Mouse (Mus musculus) brain, embryonic 14.5 days (tissue): ENCODE measurements around the gene Vkorc1. TPM values are rescaled to one million over a fixed set of nuclear protein-coding genes. Genes with fewer than 3 reads are reported as not detected.
"Not testable (repeated sequence)": the region's sequence is repeated elsewhere in the genome, so short reads cannot be mapped to it uniquely, and the experiment has no call there.

ENCODE experiments used
- DNase-seq: peaks from one replicate; pipeline ENCODE4 v3.0.0-alpha.2; 2011; ENCODE audit warnings: low read depth
- CTCF ChIP-seq: fragments of 200-500 bp; IDR thresholded peaks from 2 replicates; pipeline ENCODE4 v1.5.1; 2012; ENCODE audit warnings: inconsistent platforms, mild to moderate bottlenecking, moderate library complexity, borderline replicate concordance; ENCODE audit not compliant: insufficient read depth, insufficient read length; ENCODE audit errors: extremely low read depth
- POLR2A ChIP-seq: fragments of 200-500 bp; IDR thresholded peaks from 2 replicates; pipeline ENCODE4 v1.6.1; 2012; ENCODE audit warnings: mild to moderate bottlenecking, inconsistent platforms, borderline replicate concordance; ENCODE audit not compliant: poor library complexity, insufficient read depth, insufficient read length, severe bottlenecking; ENCODE audit errors: extremely low read depth
- polyA plus RNA-seq: library from polyadenylated mRNA; depleted of rRNA; stranded (reverse); fragments of >200 nt; gene quantifications from 2 replicates; pipeline ENCODE4 v1.2.3, GENCODE M21; 2012

Gene Vkorc1
- polyA plus RNA-seq, 1 experiment: 68.2 TPM

GRCm38 (mm10) chr7:127912190-127912871 is 16.9 kb upstream of the Vkorc1 start, which contains the start of gene Kat8:
Kat8 (plus strand) TSS chr7:127912516.
- peak; percentile 97 for DNase-seq
- TF ChIP-seq CTCF: no peak
- 0 out of 2 replicates have a peak, but pooled peaks have one; percentile 36 for TF ChIP-seq POLR2A

- TF ChIP-seq CTCF (no peak), POLR2A (no peak)
Observed at GRCm38 (mm10) chr7:127908656-127909055, 13.2 kb upstream of the Vkorc1 start.

GRCm38 (mm10) chr7:127907939-127908338 is 12.5 kb upstream of the Vkorc1 start:
- DNase-seq: no peak
- TF ChIP-seq POLR2A (no peak), CTCF (no peak)

More at GRCm38 (mm10) chr7:127908656-127909055, 13.2 kb upstream of the Vkorc1 start:
- DNase-seq: no peak

GRCm38 (mm10) chr7:127903971-127904796 is 8.8 kb upstream of the Vkorc1 start, which contains the start of gene Bckdk:
Bckdk (plus strand) TSS chr7:127904082.
- peak; percentile 12; the same call in 1 of the 2 replicates for TF ChIP-seq CTCF
- peak; percentile 59; the same call in 1 of the 2 replicates for TF ChIP-seq POLR2A
- DNase-seq: peak; percentile 90

GRCm38 (mm10) chr7:127901772-127902171 is 6.4 kb upstream of the Vkorc1 start:
- no peak for DNase-seq

GRCm38 (mm10) chr7:127899997-127900396 is 4.6 kb upstream of the Vkorc1 start:
- no peak for TF ChIP-seq POLR2A
- no peak for TF ChIP-seq CTCF
- no peak for DNase-seq

More at GRCm38 (mm10) chr7:127901772-127902171, 6.4 kb upstream of the Vkorc1 start:
- TF ChIP-seq CTCF (no peak), POLR2A (no peak)

GRCm38 (mm10) chr7:127898179-127898956 is 3.0 kb upstream of the Vkorc1 start:
- no peak for DNase-seq
- TF ChIP-seq POLR2A (no peak), CTCF (no peak)

- TF ChIP-seq CTCF (no peak), POLR2A (no peak)
- no peak for DNase-seq
Observed at GRCm38 (mm10) chr7:127897542-127897941, 2.1 kb upstream of the Vkorc1 start.

- TF ChIP-seq CTCF (peak; percentile 65; the same call in 1 of the 2 replicates), POLR2A (no peak)
- peak; percentile 42 for DNase-seq
Observed at GRCm38 (mm10) chr7:127896384-127896783, 967 bp upstream of the Vkorc1 start.

GRCm38 (mm10) chr7:127895891-127896290 is 474 bp upstream of the Vkorc1 start:
- not testable (repeated sequence) for DNase-seq

GRCm38 (mm10) chr7:127894480-127894879 is 937 bp downstream of the Vkorc1 start:
- TF ChIP-seq CTCF (no peak), POLR2A (no peak)
- no peak for DNase-seq

- DNase-seq: no peak
- no peak for TF ChIP-seq CTCF
- no peak for TF ChIP-seq POLR2A
Observed at GRCm38 (mm10) chr7:127890798-127891197, 4.6 kb downstream of the Vkorc1 start, which contains the start of gene Prss53. Prss53 (minus strand) TSS chr7:127890970.
